Mouse (Mus musculus): ENCODE data around the gene Bnip2. TPM values are rescaled to one million over a fixed set of nuclear protein-coding genes. Genes with fewer than 3 reads are reported as not detected.

The Bnip2 gene
- total RNA-seq, 1 experiment = 68.9 TPM

- DNase-seq (ENCODE audit: low read depth, low spot score) = peak; percentile 31
- no peak overlapping the region for H3K27ac ChIP-seq (ENCODE audit: insufficient read depth, low read depth, low read length, poor library complexity, severe bottlenecking)
- peaks cover 2 to 4% of the 10 kb centered on the region in 2 experiments; a peak in 2 of 4 replicates for H3K4me1 ChIP-seq (ENCODE audit: control insufficient read depth in 2 of 2, insufficient read depth in 2 of 2, low read length in 2 of 2, poor library complexity in 1 of 2)
- H3K9me3 ChIP-seq (ENCODE audit: control insufficient read depth, insufficient read depth, low read depth, low read length) = no peaks in the 10 kb centered on the region
- in situ Hi-C loops (cut with MboI; ENCODE audit: low sequenced_read_pairs in 2 of 2, unreplicated experiment in 2 of 2) = no loop called here
- no peak for TF ChIP-seq ZNF384 (IDR thresholded peaks at IDR 0.05; ENCODE audit: low read depth, low read length)
- TF ChIP-seq MAFK (IDR thresholded peaks at IDR 0.05; ENCODE audit: insufficient read depth, low read depth, low read length) = no peak
- TF ChIP-seq ZC3H11A (IDR thresholded peaks at IDR 0.05; ENCODE audit: borderline replicate concordance, low read depth, low read length) = 0 out of 2 replicates have a peak, but pooled peaks have one; percentile 13
- TF ChIP-seq HCFC1 (IDR thresholded peaks at IDR 0.05; ENCODE audit: borderline replicate concordance, insufficient read depth, low read length) = no peak
- TF ChIP-seq CHD2 (IDR thresholded peaks at IDR 0.05; ENCODE audit: low read depth, low read length) = no peak
- no peaks in the 10 kb centered on the region for H3K36me3 ChIP-seq (ENCODE audit: control insufficient read depth, insufficient read depth, low read length, poor library complexity, severe bottlenecking)
- no peak overlapping the region for H3K9ac ChIP-seq (ENCODE audit: insufficient read depth, low read depth, low read length, poor library complexity, severe bottlenecking)
- no peak overlapping the region for H3K4me3 ChIP-seq (ENCODE audit: insufficient read depth in 1 of 2, low read depth in 1 of 2, low read length in 2 of 2, poor library complexity in 1 of 2, severe bottlenecking in 1 of 2)
These were observed 1.7 kb upstream of the Bnip2 start for GRCm38 (mm10) chr9:69987579-69987978.

GRCm38 (mm10) chr9:69988706-69989302 lies 462 bp upstream of the Bnip2 start:
- in situ Hi-C loops (cut with MboI; ENCODE audit: low sequenced_read_pairs in 2 of 2, unreplicated experiment in 2 of 2) = no loop called here
- Histone ChIP-seq H3K4me1 (ENCODE audit: control insufficient read depth in 2 of 2, insufficient read depth in 2 of 2, low read length in 2 of 2, poor library complexity in 1 of 2) (peaks cover 2 to 4% of the 10 kb centered on the region in 2 experiments; a peak in 2 of 4 replicates), H3K36me3 (ENCODE audit: control insufficient read depth, insufficient read depth, low read length, poor library complexity, severe bottlenecking) (no peaks in the 10 kb centered on the region), H3K4me3 (ENCODE audit: insufficient read depth in 1 of 2, low read depth in 1 of 2, low read length in 2 of 2, poor library complexity in 1 of 2, severe bottlenecking in 1 of 2) (peak overlapping the region; percentile 83 to 99), H3K27ac (ENCODE audit: insufficient read depth, low read depth, low read length, poor library complexity, severe bottlenecking) (no peak overlapping the region; the same call in 1 of the 2 replicates), H3K9ac (ENCODE audit: insufficient read depth, low read depth, low read length, poor library complexity, severe bottlenecking) (peak overlapping the region; percentile 15; the same call in 1 of the 2 replicates), H3K9me3 (ENCODE audit: control insufficient read depth, insufficient read depth, low read depth, low read length) (no peaks in the 10 kb centered on the region)
- DNase-seq (ENCODE audit: low read depth, low spot score) = no peak
- TF ChIP-seq CHD2 (IDR thresholded peaks at IDR 0.05; ENCODE audit: low read depth, low read length) = no peak
- no peak for TF ChIP-seq ZC3H11A (IDR thresholded peaks at IDR 0.05; ENCODE audit: borderline replicate concordance, low read depth, low read length)
- TF ChIP-seq HCFC1 (IDR thresholded peaks at IDR 0.05; ENCODE audit: borderline replicate concordance, insufficient read depth, low read length) = no peak
- no peak for TF ChIP-seq ZNF384 (IDR thresholded peaks at IDR 0.05; ENCODE audit: low read depth, low read length)
- TF ChIP-seq MAFK (IDR thresholded peaks at IDR 0.05; ENCODE audit: insufficient read depth, low read depth, low read length) = no peak

- TF ChIP-seq ZC3H11A (IDR thresholded peaks at IDR 0.05; ENCODE audit: borderline replicate concordance, low read depth, low read length) (no peak), HCFC1 (IDR thresholded peaks at IDR 0.05; ENCODE audit: borderline replicate concordance, insufficient read depth, low read length) (no peak), MAFK (IDR thresholded peaks at IDR 0.05; ENCODE audit: insufficient read depth, low read depth, low read length) (no peak), CHD2 (IDR thresholded peaks at IDR 0.05; ENCODE audit: low read depth, low read length) (no peak), ZNF384 (IDR thresholded peaks at IDR 0.05; ENCODE audit: low read depth, low read length) (peak; percentile 25; the same call in 1 of the 2 replicates)
- no peak for DNase-seq (ENCODE audit: low read depth, low spot score)
- Histone ChIP-seq H3K9me3 (ENCODE audit: control insufficient read depth, insufficient read depth, low read depth, low read length) (no peaks in the 10 kb centered on the region), H3K4me3 (ENCODE audit: insufficient read depth in 1 of 2, low read depth in 1 of 2, low read length in 2 of 2, poor library complexity in 1 of 2, severe bottlenecking in 1 of 2) (peak overlapping the region in 1 of 2 experiments; percentile 83; a peak in 2 of 4 replicates), H3K36me3 (ENCODE audit: control insufficient read depth, insufficient read depth, low read length, poor library complexity, severe bottlenecking) (0 out of 2 replicates have a peak, but pooled peaks cover 3% of the 10 kb centered on the region), H3K27ac (ENCODE audit: insufficient read depth, low read depth, low read length, poor library complexity, severe bottlenecking) (no peak overlapping the region), H3K4me1 (ENCODE audit: control insufficient read depth in 2 of 2, insufficient read depth in 2 of 2, low read length in 2 of 2, poor library complexity in 1 of 2) (peaks cover 2 to 4% of the 10 kb centered on the region in 2 experiments; a peak in 2 of 4 replicates), H3K9ac (ENCODE audit: insufficient read depth, low read depth, low read length, poor library complexity, severe bottlenecking) (no peak overlapping the region)
- in situ Hi-C loops (cut with MboI; ENCODE audit: low sequenced_read_pairs in 2 of 2, unreplicated experiment in 2 of 2) = no loop called here
These were observed 1.1 kb downstream of the Bnip2 start for GRCm38 (mm10) chr9:69990346-69990745.

DNA sequence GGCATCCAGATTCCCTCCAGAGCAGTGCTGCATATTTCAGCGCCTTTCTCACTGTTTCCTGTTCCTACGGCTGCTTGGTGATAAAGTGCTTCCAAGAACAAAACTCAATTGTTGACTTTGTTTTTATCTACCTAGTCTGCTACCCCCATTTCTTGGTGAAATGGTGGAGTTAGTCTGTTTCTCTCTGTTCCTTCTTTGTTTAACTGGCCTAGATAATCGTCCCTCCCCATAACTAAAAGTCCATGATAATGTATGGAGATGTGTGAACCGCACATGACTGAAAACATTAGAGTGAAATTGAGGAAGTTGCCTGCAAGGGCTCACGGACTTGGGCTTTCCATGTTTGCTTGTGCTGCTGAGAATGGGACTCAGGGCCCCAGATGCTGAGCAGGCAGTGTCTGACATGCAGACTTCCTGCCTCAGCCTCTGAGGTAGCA lies 3.6 kb downstream of the Bnip2 start:
- Histone ChIP-seq H3K27ac (ENCODE audit: insufficient read depth, low read depth, low read length, poor library complexity, severe bottlenecking) (no peak overlapping the region), H3K9me3 (ENCODE audit: control insufficient read depth, insufficient read depth, low read depth, low read length) (no peaks in the 10 kb centered on the region), H3K4me1 (ENCODE audit: control insufficient read depth in 2 of 2, insufficient read depth in 2 of 2, low read length in 2 of 2, poor library complexity in 1 of 2) (peaks cover 2 to 4% of the 10 kb centered on the region in 2 experiments; a peak in 2 of 4 replicates), H3K4me3 (ENCODE audit: insufficient read depth in 1 of 2, low read depth in 1 of 2, low read length in 2 of 2, poor library complexity in 1 of 2, severe bottlenecking in 1 of 2) (no peak overlapping the region), H3K36me3 (ENCODE audit: control insufficient read depth, insufficient read depth, low read length, poor library complexity, severe bottlenecking) (peaks cover 8% of the 10 kb centered on the region), H3K9ac (ENCODE audit: insufficient read depth, low read depth, low read length, poor library complexity, severe bottlenecking) (no peak overlapping the region)
- in situ Hi-C loops (cut with MboI; ENCODE audit: low sequenced_read_pairs in 2 of 2, unreplicated experiment in 2 of 2) = no loop called here
- TF ChIP-seq ZC3H11A (IDR thresholded peaks at IDR 0.05; ENCODE audit: borderline replicate concordance, low read depth, low read length) (no peak), ZNF384 (IDR thresholded peaks at IDR 0.05; ENCODE audit: low read depth, low read length) (no peak), MAFK (IDR thresholded peaks at IDR 0.05; ENCODE audit: insufficient read depth, low read depth, low read length) (no peak), HCFC1 (IDR thresholded peaks at IDR 0.05; ENCODE audit: borderline replicate concordance, insufficient read depth, low read length) (no peak), CHD2 (IDR thresholded peaks at IDR 0.05; ENCODE audit: low read depth, low read length) (no peak)
- no peak for DNase-seq (ENCODE audit: low read depth, low spot score)

Data from ES-E14 (cell line).